Mouse (Mus musculus) gastrocnemius, postnatal 14 days (tissue): ENCODE data around the gene Mansc4. TPM values are rescaled to one million over a fixed set of nuclear protein-coding genes. Genes with fewer than 3 reads are reported as not detected.

Source experiments
- DNase-seq: peaks from one replicate; pipeline ENCODE4 v3.0.0; 2021; ENCODE audit warnings: mixed read lengths
- intact Hi-C: fragments of 180-260 bp; cut with DNase I; formaldehyde crosslinking; loops from one replicate; pipeline ENCODE4 v1.15.1; 2025; ENCODE audit warnings: low total_unique reads
- total RNA-seq, 2 experiments: library from RNA; stranded (reverse); gene quantifications; 2 replicates each; pipeline ENCODE4 v1.2.3; 2021

Gene Mansc4
- total RNA-seq, 2 experiments from 2014 or later = 0.18 TPM; not detected in 1

GRCm38 (mm10) chr6:147032303-147032925, 54.4 kb downstream of the Mansc4 start, which contains the start of gene Rep15:
Rep15 (plus strand) TSS chr6:147032584.
- no peak for DNase-seq
- intact Hi-C loops = no loop called here

DNA sequence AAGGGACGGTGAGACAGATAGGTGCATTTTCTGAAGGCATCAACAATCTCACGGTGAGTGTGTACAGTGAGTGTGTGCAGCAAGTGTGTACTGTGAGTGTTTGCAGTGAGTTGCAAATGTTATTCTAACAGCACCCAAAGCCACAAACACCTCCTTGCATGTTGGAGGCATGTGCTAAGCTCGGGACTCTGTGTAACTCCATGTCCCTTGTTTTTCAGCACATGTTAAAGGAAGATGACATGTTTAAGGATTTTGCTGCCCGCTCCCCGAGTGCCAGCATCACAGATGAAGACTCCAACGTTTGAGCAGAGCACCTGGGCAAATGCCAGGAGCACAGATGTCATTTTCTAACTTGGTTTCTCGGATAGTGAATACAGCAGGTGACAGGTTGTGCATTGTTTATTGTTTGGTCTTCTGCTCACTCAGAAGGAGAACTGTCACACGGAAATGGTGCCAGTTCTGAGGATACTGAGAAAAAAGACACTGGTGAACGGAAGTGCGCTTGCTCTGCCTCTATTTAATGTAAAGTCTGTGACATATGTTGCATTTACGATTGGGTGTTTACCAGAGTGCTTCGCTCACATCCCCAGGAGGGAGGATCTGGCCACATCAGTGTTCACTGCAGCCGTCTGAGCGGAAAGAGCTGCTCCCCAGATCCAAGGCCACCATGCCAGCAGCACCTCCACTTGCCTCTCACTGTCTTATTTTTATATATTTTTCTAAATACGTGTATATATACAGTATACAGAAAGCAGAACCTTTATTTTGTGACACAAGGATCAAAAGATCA, 56.5 kb downstream of the Mansc4 start:
- intact Hi-C loops = no loop called here
- no peak for DNase-seq

GRCm38 (mm10) chr6:147029591-147029990, 57.2 kb downstream of the Mansc4 start:
- intact Hi-C loops = no loop called here
- DNase-seq = no peak

DNA sequence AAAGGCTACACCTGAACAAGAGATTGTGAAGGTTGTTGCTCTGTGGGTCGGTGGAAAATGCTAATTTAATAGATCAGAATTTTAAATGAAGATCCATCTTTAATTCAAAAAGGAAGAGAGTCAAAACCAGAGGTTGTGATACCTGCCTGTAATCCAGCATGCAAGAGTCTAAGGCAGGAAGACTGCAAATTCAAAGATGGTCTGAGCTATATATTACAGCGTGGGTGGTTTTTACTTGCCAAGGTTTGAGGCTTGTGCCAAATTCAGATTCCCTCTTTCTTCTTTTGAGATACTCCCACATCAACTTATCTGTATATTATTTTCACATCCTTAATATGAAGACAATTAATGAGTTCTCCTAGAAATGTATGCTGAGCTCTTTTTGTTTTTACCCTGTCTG, 58.4 kb downstream of the Mansc4 start:
- intact Hi-C loops = no loop called here

More for the DNA sequence above, 58.4 kb downstream of the Mansc4 start:
- no peak for DNase-seq

Other genes with a start within 250 kb of the Mansc4 start
- gene Smco2, start 236.9 kb downstream of the Mansc4 start, total RNA-seq = not detected
- 10 to 100 TPM; 43.5 to 49.8 TPM for gene Ppfibp1, start 198.5 kb downstream of the Mansc4 start, total RNA-seq
- gene 1700034J05Rik, start 132.6 kb downstream of the Mansc4 start, total RNA-seq = not detected
- under 1 TPM; 0.27 to 0.53 TPM for gene Rep15, start 54.4 kb downstream of the Mansc4 start, total RNA-seq
- 10 to 100 TPM; 50.4 to 56.3 TPM for gene Mrps35, start 44.3 kb downstream of the Mansc4 start, total RNA-seq
- gene Klhl42, start 4.3 kb upstream of the Mansc4 start, total RNA-seq = 1 to 10 TPM; 3.5 to 3.9 TPM
- gene Pthlh, start 177.2 kb upstream of the Mansc4 start, total RNA-seq = 1 to 10 TPM in 1 of 2 experiments, under 1 TPM in 1; 0.33 to 3.3 TPM